Mouse (Mus musculus): Measurements from ENCODE around the gene Clic6.

Clic6 gene

DNA sequence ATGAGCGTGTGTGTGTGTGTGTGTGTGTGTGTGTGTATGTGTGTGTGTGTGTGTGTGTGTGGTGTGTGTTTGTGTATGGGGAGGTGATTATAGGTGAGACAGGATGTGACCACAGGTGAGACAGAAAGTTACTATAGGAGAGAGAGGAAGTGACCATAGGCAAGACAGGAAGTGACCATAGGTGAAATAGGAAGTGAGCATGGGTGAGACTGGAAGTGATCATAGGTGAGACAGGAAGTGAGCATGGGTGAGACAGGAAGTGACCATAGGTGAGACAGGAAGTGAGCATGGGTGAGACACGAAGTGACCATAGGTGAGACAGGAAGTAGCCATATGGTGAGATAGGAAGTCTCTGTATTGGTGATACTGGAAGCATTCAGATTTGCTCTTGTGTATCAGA, 49.7 kb downstream of the Clic6 start:
- no peak for DNase-seq

DNA sequence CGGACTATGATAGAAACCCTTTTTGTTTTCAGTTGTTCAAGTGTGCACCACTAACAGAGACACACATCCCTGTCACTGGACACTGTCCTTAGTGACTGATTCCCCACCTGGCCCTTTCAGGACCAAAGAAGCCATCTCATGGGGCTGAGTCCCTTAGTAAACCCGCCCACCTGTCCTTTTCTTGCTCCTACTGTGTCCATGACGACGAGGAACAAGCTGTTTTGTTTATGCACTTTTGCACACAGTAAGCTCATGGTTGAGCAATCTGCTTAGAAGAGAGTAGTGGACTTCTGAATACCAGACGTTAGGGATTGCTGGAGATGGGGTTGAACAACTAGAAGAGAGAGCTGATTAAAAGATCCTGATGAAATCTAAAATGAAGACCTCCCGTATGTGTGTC, 52.8 kb downstream of the Clic6 start:
- no peak for DNase-seq

DNA sequence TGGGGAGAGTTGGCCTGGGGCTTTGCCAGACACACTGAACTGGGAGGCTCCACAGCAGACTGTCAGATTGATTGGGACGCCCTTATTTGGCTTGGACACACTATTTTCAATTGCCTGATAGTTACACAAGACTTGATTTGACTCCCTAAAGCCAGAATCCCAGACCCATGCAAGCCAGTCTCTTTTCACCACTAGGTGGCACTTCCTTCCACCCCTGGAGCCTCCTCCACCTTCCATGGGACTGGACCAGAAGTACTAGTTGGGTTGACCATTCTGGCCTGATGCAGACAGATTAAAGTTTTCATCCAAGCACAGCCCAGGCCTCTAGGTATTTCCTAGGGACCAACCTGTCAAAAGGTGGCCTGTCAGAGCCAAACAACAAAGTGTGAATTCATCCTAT, 58.7 kb downstream of the Clic6 start:
- DNase-seq = no peak

DNA sequence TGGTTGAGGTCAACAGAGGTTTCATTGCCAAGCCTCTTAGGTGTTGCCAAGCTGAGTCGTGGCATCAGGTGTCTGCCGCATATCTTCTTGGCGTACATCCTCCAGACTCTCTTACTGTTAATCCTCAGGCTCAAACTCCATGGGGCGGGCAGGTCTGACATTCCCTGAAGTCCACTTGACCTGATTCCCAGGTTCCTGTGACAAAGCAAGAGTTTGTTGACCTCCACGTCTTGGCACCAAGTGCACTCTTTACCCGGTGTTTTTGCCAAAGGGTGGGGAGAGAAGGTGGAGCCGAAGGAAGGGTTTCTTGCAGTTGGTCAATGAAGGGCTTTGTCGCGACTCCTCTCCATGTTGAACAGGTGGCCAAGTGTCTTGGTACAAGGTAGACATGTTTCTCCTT, 63.1 kb downstream of the Clic6 start:
- DNase-seq = peak; percentile 37

GRCm38 (mm10) chr16:92551266-92552105, 66.0 kb downstream of the Clic6 start:
- DNase-seq = peak; percentile 61

GRCm38 (mm10) chr16:92552106-92552382, 66.5 kb downstream of the Clic6 start:
- DNase-seq = no peak

GRCm38 (mm10) chr16:92552858-92553257, 67.3 kb downstream of the Clic6 start:
- DNase-seq = no peak

DNA sequence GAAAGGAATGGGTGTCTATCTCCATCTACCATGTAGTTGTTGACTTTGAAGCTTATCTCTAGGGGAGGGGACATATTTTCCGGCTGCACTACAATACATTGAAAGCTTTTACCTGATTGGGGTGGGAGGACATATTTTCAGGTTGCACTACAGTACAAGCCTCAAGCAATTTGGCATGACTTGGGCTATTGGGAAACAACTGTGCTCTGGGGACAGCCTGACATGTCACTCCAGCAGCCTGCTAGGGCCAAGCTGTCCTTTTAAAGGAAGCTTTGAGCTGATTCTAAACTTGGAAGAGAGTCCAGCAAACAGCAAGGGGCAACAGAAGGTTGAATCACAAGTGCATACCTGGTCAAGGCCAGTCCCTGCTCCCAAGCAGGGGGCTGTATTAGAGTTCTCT, 69.5 kb downstream of the Clic6 start:
- DNase-seq = no peak

DNA sequence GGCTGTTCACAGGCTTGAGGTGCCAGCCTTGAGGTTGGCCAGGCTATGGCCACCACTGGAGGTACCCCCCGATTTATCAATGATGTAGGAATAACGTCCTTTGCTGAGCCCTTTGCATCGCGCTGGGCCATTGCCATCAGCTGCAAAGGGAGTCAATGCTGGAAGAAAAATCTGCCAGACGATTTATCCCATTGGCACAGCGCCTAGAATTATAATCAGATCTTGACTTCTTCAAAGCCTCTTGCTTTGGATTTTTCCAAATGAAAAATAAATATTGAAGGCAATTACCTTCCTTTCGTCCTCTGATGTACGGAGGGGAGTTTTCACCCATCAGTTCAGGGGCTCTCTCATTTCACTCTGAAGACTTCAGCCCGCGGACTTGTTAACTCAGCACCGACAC, 79.8 kb downstream of the Clic6 start:
- DNase-seq = no peak

DNA sequence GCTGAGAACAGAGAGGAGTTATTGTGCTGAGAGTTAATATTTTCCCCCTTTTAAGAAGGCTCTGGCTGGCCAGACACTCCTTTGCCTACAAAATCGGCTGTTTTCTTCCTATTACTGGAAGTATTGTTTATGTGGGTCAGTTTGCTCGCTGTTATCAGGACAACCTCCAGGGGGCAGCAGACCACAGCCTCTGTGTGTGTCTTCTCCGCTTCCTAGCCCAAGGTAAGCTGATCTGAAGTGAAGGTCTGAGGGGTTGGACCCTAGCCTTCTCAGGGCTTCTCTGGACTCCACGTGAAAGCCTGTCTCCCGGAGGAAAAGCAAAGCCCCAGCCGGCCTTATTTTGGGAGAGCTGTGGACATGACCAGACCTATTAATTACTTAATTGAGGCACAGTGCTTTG, 80.2 kb downstream of the Clic6 start:
- peak; percentile 87 for DNase-seq

DNA sequence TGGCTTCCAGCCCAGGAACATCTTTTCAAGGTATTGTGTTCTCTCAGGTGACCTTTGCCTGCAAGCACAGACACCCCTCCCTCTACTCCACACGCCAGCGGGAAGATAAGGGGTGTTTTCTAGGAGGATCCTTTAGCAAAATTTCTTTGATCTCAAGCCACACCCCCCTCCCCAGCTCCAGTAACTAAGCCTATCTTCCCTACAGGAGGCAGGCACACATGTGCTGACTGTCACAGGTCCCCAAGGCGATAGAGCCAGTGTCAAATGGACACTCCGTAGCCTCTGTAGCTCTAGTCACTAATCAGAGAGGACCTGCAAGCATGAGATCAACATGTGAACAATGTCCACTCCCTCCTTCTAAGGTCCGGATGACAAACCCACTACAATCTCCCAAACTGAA, 80.6 kb downstream of the Clic6 start:
- no peak for DNase-seq

GRCm38 (mm10) chr16:92571246-92571645, 85.7 kb downstream of the Clic6 start:
- no peak for DNase-seq

DNA sequence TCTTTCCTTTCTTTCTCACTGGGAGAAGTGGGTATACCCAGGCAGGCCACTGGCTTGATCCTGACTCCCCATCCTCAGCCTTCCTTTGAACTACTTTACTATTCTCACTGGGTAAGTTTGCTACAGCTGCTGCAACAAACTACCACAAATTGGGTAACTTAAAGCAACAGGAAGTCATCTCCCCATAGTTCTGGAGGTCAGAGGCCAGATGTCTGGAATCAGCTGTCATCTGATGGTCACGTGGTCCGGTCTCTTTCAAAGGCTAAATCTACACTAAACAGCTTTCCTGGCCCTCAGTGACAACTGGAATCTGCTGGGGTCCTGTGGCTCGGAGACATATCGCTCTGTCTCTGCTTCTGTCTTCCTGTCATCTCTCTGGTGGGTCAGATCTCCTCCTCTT, 87.7 kb downstream of the Clic6 start:
- no peak for DNase-seq

DNA sequence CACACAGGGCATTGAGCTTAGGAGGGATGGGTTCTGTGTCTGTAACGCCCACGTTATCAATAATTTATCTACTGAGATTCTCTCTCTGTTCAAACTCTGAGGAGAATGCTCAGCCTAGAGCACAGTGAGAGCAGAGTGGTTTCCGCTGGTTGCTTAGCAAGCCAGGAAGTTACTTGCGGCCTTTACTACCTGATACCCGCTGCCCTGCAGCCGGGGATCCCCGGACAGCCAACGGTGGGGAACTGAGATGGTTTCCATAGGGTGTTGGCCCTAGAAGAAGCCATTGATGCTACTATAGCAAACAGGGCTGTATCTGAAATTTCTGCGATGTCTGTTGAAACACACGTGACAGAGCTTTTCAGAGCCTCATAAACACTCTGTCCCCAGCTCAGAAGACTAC, 90.3 kb downstream of the Clic6 start:
- DNase-seq = no peak

DNA sequence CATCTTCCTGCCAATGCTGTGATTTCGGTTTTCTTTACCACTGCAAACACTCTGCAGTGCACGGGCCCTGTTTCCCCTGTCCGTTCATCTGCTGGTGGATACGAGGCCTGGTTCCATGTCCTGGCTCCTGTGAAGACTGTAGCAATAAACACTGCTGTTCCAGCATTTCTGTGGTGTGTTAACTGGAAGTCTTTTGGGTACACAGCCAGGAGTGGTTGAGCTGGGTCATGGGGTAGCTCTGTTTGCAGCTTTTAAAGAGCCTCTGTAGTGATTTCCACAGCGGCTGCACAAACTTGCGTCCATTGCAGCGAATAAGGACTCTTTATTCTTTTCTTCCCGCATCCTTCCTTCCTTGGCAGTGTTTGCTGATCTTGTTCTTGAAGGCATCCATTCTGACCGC, 91.8 kb downstream of the Clic6 start:
- no peak for DNase-seq

GRCm38 (mm10) chr16:92578915-92579653, 93.5 kb downstream of the Clic6 start:
- DNase-seq = no peak

DNA sequence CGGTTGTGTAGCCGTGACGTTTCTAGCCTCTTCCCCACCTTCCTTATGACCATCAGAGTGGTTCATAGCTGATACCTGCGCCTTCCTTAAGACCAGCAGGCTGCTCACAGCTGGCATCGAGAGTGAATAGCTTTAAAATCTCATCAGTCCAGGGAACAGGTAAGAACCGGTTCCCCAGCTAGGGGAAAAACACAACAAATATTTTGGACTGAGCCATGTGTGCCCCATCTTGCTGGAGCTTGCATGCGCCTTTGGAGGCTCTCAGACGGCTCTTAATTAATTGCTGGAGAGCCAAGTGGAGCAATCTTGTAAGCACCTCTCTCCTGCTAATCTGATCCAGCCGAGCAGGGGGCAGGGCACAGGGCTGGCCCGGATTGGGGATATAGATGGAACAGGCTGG, 95.4 kb downstream of the Clic6 start:
- DNase-seq = no peak

GRCm38 (mm10) chr16:92581767-92582166, 96.2 kb downstream of the Clic6 start:
- no peak for DNase-seq

DNA sequence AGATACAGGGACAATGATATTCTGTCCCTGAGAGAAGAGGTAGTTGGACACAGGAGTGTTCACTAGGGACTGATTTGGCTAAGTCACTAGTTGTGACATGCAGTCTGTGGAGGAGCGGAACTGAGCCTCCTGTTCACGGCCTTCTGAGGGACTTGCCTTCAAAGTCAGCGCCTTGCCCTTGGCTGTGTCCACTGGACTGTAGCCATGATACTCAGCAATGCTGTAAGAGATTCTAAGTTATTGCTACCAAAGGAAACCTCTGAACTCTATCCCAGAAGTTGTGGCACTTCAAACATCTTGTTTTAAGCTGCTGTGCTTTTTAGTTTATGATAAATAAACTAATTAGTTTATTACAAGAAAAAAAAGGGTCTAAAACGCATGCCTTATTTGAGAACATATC, 102.3 kb downstream of the Clic6 start:
- no peak for DNase-seq

Data from kidney, adult 18-20 months (tissue).